Mouse (Mus musculus) bone marrow macrophage, adult 2 months (primary cell): ENCODE data around the gene Ablim1.

Experiments
- CTCF ChIP-seq: IDR thresholded peaks from 2 replicates; pipeline ENCODE4 v1.5.1; 2012; ENCODE audit warnings: low read depth, mild to moderate bottlenecking, low read length, moderate library complexity
- POLR2A ChIP-seq: IDR thresholded peaks from 2 replicates; pipeline ENCODE4 v1.6.1; 2012; ENCODE audit warnings: mild to moderate bottlenecking, low read depth, low read length, borderline replicate concordance

DNA sequence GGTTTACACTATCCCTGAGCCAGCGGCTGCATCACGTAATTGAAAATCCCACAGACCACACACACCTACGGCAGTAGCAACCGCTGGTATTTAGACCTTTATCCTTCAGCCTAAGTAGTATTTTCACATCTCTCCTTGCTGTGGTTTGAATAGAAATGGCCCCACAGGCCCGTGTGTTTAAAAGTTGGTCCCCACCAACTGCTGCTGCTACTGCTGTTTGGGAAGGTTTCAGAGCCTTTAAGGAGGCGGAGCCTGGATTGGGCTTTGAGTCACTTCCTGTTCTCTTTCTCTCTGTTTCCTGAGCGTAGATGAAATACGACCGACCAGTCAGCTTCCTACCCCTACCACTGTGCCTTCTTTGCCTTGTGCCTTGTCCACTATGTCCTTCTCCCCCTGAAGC, 214.7 kb downstream of the Ablim1 start:
- no peak for TF ChIP-seq CTCF
- TF ChIP-seq POLR2A = no peak
